In the genomic region with DNA sequence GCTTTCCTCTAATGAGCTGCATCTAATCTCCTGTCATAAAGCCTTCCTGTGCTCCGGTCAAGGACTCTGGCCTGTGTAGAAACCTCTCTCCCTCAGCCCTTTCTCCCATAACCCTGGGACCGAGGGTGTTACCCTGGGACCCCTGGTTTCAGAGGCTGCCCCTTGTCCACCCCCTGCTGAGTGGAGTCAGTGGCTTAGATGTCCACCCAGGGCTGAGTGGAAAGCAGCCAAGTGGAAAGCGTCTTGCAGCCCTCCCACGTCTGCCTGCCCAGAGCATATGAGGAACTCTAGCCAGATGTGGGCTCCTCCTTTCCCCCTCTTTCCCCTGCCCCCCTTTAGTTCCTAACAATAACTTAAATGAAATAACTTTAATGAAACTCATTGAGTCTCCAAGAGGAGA, we compare ENCODE assay signal across 15 mouse cellular contexts. TPM values are rescaled to one million over a fixed set of nuclear protein-coding genes. Genes with fewer than 3 reads are reported as not detected.
"Had no signal": no experiment of that assay in that cellular context is flagged by ENCODE, and none has a peak within 500 bp of the region (broad histone marks: within the 10 kb centered on the region; RNA-seq: fewer than 3 reads in every experiment).

No protein-coding gene starts in this region.

- DNase-seq: lung, adult 2 months; lung, postnatal 36 days; thymus, postnatal 4 days had no signal

- H3K9ac ChIP-seq: hindbrain, embryonic 15.5 days; liver, embryonic 15.5 days; midbrain, embryonic 13.5 days had no signal

- H3K36me3 ChIP-seq: hindbrain, embryonic 15.5 days; limb, embryonic 10.5 days; liver, embryonic 15.5 days; midbrain, embryonic 13.5 days had no signal

- ATAC-seq: intestine, postnatal 0 days; lung, postnatal 0 days; midbrain, embryonic 13.5 days had no signal

- H3K9me3 ChIP-seq: limb, embryonic 10.5 days; liver, embryonic 15.5 days had no signal

- H3K27me3 ChIP-seq: hindbrain, embryonic 15.5 days; liver, embryonic 15.5 days; midbrain, embryonic 13.5 days had no signal

- H3K27ac ChIP-seq: hindbrain, embryonic 15.5 days; left cerebral cortex, adult 2 months; limb, embryonic 10.5 days; liver, embryonic 15.5 days; midbrain, embryonic 13.5 days had no signal

- H3K4me2 ChIP-seq: hindbrain, embryonic 15.5 days; liver, embryonic 11.5 days; liver, embryonic 15.5 days; midbrain, embryonic 13.5 days had no signal

- H3K4me1 ChIP-seq: hindbrain, embryonic 15.5 days; limb, embryonic 10.5 days; liver, embryonic 15.5 days; midbrain, embryonic 13.5 days had no signal

- H3K4me3 ChIP-seq: hindbrain, embryonic 15.5 days; left cerebral cortex, adult 2 months; limb, embryonic 10.5 days; liver, embryonic 15.5 days; midbrain, embryonic 13.5 days; myocyte had no signal

RNA-seq across cellular contexts. Expression of a gene that starts 2.9 kb away (rescaled TPM):
- polyA plus RNA-seq: hindbrain, embryonic 15.5 days; intestine, postnatal 0 days; limb, embryonic 10.5 days; limb, embryonic 14.5 days; liver, embryonic 11.5 days; liver, embryonic 15.5 days; lung, adult 2 months; lung, postnatal 0 days; midbrain, embryonic 13.5 days; myocyte; neural tube, embryonic 11.5 days; thymus, postnatal 0 days had no signal

RNA-seq across cellular contexts. Expression of a gene that starts 28.0 kb away (rescaled TPM):
- polyA plus RNA-seq: hindbrain, embryonic 15.5 days; intestine, postnatal 0 days; limb, embryonic 10.5 days; limb, embryonic 14.5 days; liver, embryonic 11.5 days; liver, embryonic 15.5 days; lung, adult 2 months; lung, postnatal 0 days; midbrain, embryonic 13.5 days; myocyte; neural tube, embryonic 11.5 days; thymus, postnatal 0 days had no signal

RNA-seq across cellular contexts. Expression of a gene that starts 29.8 kb away (rescaled TPM):
- polyA plus RNA-seq: hindbrain, embryonic 15.5 days; intestine, postnatal 0 days; limb, embryonic 10.5 days; limb, embryonic 14.5 days; liver, embryonic 11.5 days; liver, embryonic 15.5 days; lung, adult 2 months; lung, postnatal 0 days; midbrain, embryonic 13.5 days; myocyte; neural tube, embryonic 11.5 days; thymus, postnatal 0 days had no signal
